Mouse (Mus musculus): ENCODE data around the gene Cryaa.

GRCm38 (mm10) chr17:31680450-31680849 lies 2.8 kb downstream of the Cryaa start:
- TF ChIP-seq GATA1 (IDR thresholded peaks at IDR 0.05; ENCODE audit: low read depth, low read length) (no peak), MXI1 (IDR thresholded peaks at IDR 0.05; ENCODE audit: low read depth, low read length) (no peak)
